Mouse (Mus musculus): ENCODE data around the gene Kdm4c. TPM values are rescaled to one million over a fixed set of nuclear protein-coding genes. Genes with fewer than 3 reads are reported as not detected.
"Not testable (repeated sequence)": the region's sequence is repeated elsewhere in the genome, so short reads cannot be mapped to it uniquely, and the experiment has no call there.

Kdm4c gene
- total RNA-seq, 4 experiments from 2014 or later = 9.1 to 12.6 (median 11.8) TPM

GRCm38 (mm10) chr4:74312858-74313257, 70.6 kb downstream of the Kdm4c start:
- DNase-seq (ENCODE audit: low spot score) = no peak

GRCm38 (mm10) chr4:74315388-74315787, 73.1 kb downstream of the Kdm4c start:
- DNase-seq (ENCODE audit: low spot score) = no peak

- DNase-seq (ENCODE audit: low spot score) = no peak
Measured at GRCm38 (mm10) chr4:74319313-74319712, 77.0 kb downstream of the Kdm4c start.

GRCm38 (mm10) chr4:74357479-74357878, 115.2 kb downstream of the Kdm4c start:
- DNase-seq (ENCODE audit: low spot score) = no peak

- DNase-seq (ENCODE audit: low spot score) = no peak
Measured at GRCm38 (mm10) chr4:74360274-74360673, 118.0 kb downstream of the Kdm4c start.

GRCm38 (mm10) chr4:74386583-74386982, 144.3 kb downstream of the Kdm4c start:
- DNase-seq (ENCODE audit: low spot score) = no peak

- DNase-seq (ENCODE audit: low spot score) = no peak
Measured at GRCm38 (mm10) chr4:74393162-74393561, 150.9 kb downstream of the Kdm4c start.

DNA sequence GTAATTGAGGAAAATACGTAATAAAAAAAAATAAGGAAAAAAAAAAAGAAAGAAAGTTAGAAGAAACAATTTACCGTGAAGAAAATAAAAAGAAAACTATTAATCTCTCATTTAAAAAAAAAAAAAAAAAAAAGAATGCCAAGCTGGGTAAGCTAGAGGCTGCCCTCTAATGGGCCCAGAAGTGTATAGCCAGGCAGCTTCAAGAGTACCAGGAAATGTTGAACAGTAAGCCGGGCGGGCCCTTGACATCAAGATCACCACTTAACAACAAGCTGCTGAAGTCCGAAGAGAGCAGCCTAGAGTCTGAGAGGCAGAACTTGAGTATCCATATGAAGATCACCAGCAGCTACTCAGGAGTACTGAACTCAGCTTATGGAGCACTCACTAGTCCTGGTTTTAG, 154.3 kb downstream of the Kdm4c start:
- DNase-seq (ENCODE audit: low spot score) = no peak

- not testable (repeated sequence) for DNase-seq (ENCODE audit: low spot score)
Measured at GRCm38 (mm10) chr4:74401617-74402313, 159.5 kb downstream of the Kdm4c start.

DNA sequence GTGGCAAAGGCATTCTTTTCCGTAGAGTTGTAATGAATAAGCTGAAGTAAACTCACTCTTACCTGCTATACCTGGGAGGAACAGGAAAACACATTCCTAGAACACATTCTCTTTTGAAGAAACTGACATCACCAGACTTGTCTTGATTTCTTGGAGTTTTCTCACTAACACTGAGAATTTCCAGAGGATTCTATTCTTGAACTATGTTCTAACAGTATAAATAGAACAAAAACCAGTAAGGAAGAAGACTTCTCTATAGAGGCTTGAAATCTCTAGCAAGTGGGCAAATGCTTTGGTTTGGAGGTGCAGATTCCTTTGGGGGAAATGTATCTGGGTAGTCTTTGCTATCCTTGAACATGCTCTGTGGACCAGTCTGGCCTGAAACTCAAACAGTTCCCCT, 166.4 kb downstream of the Kdm4c start:
- DNase-seq (ENCODE audit: low spot score) = no peak

- DNase-seq (ENCODE audit: low spot score) = no peak
Measured at GRCm38 (mm10) chr4:74419794-74420193, 177.5 kb downstream of the Kdm4c start.

Other genes with a start within 250 kb of the Kdm4c start
- under 1 TPM in 3 of 4 experiments, not detected in 1; 0.06 to 0.16 (median 0.13) TPM for gene Frmd3, start 229.1 kb upstream of the Kdm4c start, total RNA-seq (2022)

Data from heart, adult 8-10 months (tissue).